Mouse (Mus musculus): ENCODE results near the gene Lrrc1. TPM values are rescaled to one million over a fixed set of nuclear protein-coding genes. Genes with fewer than 3 reads are reported as not detected.

The Lrrc1 gene
- 15.8 TPM for polyA plus RNA-seq (2017; shearing (Covaris generic))

DNA sequence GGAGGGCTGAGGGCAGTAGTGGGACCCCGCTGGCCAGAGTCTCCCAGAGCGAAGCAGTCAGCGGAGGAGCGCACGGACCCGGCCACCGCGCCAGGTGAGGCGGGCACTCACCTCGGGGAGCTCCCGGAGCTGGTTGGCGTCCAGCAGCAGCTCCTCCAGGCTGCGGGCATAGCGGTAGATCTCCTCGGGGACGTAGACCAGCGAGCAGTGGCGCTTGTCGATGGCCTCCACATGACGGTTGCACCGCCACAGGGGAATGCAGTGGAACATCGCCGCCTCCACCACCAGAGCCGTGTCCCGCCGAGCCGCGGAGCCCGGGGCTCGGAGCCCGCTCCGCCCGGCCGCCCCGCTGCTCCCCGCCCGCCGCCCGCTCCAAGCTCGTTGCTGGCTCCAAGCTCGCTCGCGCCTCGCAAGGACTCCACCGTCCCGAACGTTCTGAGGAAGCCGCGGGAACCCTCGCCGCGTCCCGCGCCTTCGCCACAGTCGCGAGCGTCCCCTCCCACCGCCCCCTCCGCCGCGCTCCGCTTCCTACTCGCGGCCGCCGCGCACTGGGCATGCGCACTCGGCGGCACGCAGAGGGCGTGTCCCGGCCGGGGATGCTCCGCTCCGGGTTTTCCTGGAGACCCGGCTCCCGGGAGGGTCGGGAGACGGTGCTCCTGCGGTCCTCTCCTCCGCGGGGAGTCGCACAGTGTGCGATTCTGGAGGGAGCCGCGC, at the start of gene Lrrc1:
Gene Lrrc1 (minus strand): TSS at position 517 of the 714 bp plus-strand sequence.

Other genes with a start within 250 kb of the Lrrc1 start
- gene Mlip, start 191.9 kb downstream of the Lrrc1 start, polyA plus RNA-seq (2017; shearing (Covaris generic)): 0.24 TPM
- 0.07 TPM for gene Klhl31, start 91.6 kb upstream of the Lrrc1 start, polyA plus RNA-seq (2017; shearing (Covaris generic))
- gene Gclc, start 209.7 kb upstream of the Lrrc1 start, polyA plus RNA-seq (2017; shearing (Covaris generic)): 47.7 TPM